Mouse (Mus musculus): ENCODE data around the gene Syne3. TPM values are rescaled to one million over a fixed set of nuclear protein-coding genes. Genes with fewer than 3 reads are reported as not detected.
A peak's percentile ranks its signal among the peaks of the same experiment; 100 is the strongest.

Syne3 gene
- total RNA-seq, 2 experiments from 2014 or later, result 4.1 to 4.7 TPM

DNA sequence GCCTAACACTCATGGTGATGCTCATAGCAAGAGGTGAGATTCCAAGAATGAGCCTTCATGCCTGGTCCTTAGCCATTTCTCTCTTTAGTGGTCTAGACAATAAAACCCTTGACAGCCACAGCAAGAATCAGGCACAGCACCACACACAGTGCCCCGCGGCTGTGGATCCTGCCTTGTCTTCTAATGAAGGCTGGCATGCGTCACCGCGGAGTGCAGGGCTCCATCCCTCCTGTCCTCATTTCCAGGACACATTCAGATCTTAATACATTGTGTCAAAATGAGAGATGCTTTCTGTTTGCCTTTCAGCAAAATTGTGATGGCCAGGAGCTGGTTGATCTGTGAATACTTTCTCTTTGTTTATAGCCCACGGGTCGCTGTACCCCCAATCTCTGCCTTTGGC is 88.5 kb downstream of the Syne3 start:
- Histone ChIP-seq H3K4me3 (no peak overlapping the region), H3K27ac (no peak overlapping the region)
- TF ChIP-seq CTCF (IDR thresholded peaks at IDR 0.05), result no peak
- intact Hi-C loops (cut with DNase I), result no loop called here
- no peak for DNase-seq

DNA sequence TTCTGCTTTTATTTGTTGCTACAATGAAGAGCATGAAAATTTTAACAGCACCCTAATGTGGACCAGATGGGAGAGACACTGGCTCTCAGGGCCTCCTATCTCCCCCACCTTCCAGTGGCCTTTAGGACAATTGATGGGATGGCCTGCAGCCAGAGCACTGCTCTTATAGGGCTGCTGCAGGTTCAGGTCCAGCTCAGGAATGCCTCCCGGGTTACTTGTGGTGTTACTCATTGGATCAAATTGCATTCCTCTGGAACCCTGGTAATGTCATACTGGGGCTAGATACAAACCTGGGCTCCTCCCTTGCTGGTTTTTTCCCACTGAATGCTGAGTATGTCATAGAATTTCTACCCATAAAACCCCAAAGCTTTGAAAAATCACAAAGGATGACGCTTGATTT is 90.4 kb downstream of the Syne3 start:
- no peak for TF ChIP-seq CTCF (IDR thresholded peaks at IDR 0.05)
- Histone ChIP-seq H3K27ac (no peak overlapping the region), H3K4me3 (no peak overlapping the region)
- DNase-seq, result no peak
- intact Hi-C loops (cut with DNase I), result no loop called here

DNA sequence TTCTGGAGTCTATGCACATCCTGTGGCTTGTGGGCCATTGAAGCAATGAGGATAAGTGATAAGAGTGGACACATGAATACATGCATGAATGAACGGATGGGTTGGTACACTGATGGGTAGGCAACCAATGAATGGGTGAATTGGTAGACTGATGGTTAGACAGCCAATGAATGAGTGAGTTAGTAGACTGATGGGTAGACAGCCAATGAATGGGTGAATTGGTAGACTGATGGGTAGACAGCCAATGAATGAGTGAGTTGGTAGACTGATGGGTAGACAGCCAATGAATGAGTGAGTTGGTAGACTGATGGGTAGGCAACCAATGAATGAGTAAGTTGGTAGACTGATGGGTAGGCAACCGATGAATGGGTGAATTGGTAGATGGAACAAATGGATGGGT is 91.7 kb downstream of the Syne3 start:
- no peak for DNase-seq
- no peak overlapping the region for H3K27ac ChIP-seq
- intact Hi-C loops (cut with DNase I), result no loop called here
- no peak for TF ChIP-seq CTCF (IDR thresholded peaks at IDR 0.05)
- H3K4me3 ChIP-seq, result no peak overlapping the region

DNA sequence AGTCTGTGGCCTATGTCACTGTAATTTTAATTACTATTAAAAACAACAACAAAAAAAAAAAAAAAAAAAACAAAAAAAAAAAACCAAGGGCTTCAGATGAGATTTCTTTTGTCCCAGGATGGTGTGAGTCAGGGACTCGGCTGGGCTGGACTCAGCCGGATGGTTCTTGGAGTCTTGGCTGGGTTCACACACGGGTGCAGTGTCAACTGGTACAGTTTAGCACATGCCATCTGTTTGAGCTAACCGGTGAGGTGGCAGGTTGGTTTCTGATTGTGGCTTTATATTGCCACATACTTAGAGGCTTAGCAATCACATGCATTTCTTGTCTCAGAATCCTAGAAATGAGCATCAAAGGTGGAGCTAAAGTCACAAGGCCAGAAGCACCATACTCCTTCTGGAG is 92.3 kb downstream of the Syne3 start:
- Histone ChIP-seq H3K4me3 (no peak overlapping the region), H3K27ac (no peak overlapping the region)
- no peak for DNase-seq
- no peak for TF ChIP-seq CTCF (IDR thresholded peaks at IDR 0.05)
- intact Hi-C loops (cut with DNase I), result no loop called here

DNA sequence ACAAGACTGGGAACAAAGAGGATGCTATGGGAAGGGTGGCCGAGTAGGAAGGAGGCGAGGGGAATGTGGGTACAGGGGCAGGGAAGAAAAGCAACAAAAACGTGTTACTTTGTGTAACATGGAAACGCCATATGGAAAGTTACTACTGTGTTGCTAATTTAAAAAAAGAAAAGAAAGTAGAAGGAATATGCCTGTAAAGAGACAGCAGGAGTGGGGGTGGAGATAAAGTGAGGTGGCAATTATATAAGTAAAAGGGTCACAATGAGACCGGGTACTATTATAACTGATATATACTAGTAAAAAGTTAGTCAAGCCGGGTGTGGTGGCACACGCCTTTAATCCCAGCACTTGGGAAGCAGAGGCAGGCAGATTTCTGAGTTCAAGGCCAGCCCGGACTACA is 92.8 kb downstream of the Syne3 start:
- intact Hi-C loops (cut with DNase I), result no loop called here
- DNase-seq, result no peak
- Histone ChIP-seq H3K27ac (no peak overlapping the region), H3K4me3 (no peak overlapping the region)
- TF ChIP-seq CTCF (IDR thresholded peaks at IDR 0.05), result no peak

DNA sequence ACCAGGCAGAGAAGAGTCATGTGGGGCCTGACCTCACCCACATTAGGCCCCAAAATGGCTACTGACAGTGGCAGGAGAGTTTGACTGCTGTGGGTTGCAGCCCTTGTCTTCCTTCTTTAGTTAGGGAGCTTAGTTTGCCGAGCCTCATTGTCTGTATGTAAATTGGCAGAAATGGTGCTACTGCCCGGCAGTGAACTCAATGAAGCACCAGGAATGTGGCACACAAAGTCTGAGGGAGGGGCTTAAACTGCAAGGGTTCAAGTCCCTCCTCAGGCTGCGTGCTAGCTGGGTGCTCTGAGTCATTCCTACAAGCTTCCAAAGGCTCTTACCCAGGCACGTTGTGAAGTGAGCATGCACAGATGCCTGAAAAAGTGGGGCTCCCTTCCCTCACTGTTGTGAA is 93.9 kb downstream of the Syne3 start:
- intact Hi-C loops (cut with DNase I), result no loop called here

DNA sequence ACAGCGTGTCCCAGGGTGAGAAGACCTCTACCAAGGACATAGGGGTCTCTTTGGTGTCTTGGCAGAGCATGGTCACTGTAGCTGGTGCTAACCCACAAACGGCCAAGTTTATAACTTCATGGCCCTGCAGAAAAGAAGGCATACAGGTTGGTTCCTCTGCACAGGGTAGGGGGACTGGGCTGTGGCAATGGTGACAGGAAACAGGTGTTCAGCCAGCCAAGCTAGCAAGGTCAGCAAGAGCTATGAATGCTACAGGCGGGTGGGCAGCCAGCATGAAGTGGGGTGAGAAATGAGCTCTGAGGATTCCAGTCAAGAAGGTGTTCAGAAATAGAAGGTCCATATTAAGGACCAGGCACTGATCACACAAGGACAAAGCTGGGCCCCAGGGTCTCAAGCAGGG is 96.6 kb downstream of the Syne3 start:
- intact Hi-C loops (cut with DNase I), result no loop called here
- peak overlapping the region; percentile 48; the same call in 1 of the 2 replicates for H3K27ac ChIP-seq

More for the DNA sequence above, 93.9 kb downstream of the Syne3 start:
- H3K27ac ChIP-seq, result no peak overlapping the region
- no peak overlapping the region for H3K4me3 ChIP-seq
- TF ChIP-seq CTCF (IDR thresholded peaks at IDR 0.05), result no peak
- no peak for DNase-seq

DNA sequence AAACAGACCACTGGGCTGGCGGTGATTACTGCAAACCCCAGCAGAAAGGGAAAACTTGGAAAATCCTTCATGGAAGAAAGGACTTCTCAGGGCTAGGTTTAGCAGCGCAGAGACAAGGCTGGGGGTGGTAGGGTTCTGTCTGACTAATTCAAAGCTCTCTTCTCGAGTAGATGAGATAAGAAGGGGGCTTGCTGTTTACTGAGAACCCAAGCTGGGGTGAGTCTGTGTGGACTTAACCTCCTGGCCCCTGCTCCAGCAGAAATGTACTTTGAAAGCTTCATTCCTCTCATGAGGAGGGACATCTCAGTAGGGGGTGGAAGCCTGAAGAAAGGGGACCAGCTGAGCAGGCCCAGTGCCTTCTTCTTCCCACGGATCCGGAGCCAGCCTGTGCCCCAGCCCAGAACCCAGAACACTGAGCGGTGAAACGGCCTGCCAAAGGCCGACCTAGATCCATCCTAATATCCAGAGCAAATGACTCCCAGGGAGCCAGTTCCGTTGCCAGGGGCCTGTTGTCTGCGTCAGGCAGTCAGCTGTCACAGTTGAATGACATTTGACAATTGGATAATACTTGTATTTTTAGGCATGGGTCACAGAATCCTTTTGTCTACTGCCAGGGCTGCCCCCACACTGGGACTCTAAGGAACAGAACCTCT is 97.2 kb downstream of the Syne3 start:
- TF ChIP-seq CTCF (IDR thresholded peaks at IDR 0.05), result no peak
- no peak overlapping the region for H3K4me3 ChIP-seq
- H3K27ac ChIP-seq, result peak overlapping the region; percentile 48; the same call in 1 of the 2 replicates
- intact Hi-C loops (cut with DNase I), result no loop called here
- peak; percentile 39 for DNase-seq

More for the DNA sequence above, 96.6 kb downstream of the Syne3 start:
- H3K4me3 ChIP-seq, result no peak overlapping the region
- no peak for TF ChIP-seq CTCF (IDR thresholded peaks at IDR 0.05)
- no peak for DNase-seq

DNA sequence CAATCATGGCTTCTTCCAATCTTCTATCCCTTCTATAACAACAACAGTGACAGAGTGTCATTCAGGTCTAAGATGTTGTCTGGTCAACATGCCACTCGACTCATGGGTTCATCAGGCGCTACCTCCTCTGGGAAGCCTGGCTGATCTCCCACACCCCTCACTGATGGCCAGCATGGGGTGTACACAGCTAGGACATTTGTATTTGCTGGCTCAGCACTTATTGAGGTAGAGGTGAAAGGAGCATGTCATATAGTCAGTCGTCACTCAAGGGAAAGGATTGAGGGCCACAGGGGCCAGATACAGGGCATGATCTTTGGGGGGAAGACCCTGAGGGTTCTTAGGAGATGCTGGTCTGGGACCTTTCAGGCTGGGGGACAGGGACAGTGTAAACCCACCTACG is 99.9 kb downstream of the Syne3 start:
- Histone ChIP-seq H3K4me3 (no peak overlapping the region), H3K27ac (no peak overlapping the region)
- TF ChIP-seq CTCF (IDR thresholded peaks at IDR 0.05), result no peak
- intact Hi-C loops (cut with DNase I), result no loop called here
- no peak for DNase-seq

DNA sequence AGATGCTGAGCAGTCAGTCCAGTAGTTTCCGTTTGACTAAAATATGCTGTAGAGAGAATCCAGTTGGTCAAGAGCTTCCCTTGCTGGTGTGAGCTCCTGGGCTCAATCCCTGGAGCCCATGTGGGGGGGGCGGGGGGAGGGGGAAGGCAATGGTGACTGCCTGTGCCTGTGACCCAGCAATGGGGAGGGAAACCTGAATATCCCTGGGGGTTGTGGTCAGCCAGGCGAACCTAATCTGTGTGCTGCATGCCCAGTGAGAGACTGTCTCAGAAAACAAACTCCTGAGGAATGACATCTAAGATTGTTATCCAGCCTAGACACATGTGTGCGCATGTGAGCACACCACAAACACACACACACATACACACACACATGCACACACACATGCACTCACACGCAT is 100.6 kb downstream of the Syne3 start:
- intact Hi-C loops (cut with DNase I), result no loop called here
- Histone ChIP-seq H3K4me3 (no peak overlapping the region), H3K27ac (no peak overlapping the region)
- TF ChIP-seq CTCF (IDR thresholded peaks at IDR 0.05), result no peak
- DNase-seq, result no peak

DNA sequence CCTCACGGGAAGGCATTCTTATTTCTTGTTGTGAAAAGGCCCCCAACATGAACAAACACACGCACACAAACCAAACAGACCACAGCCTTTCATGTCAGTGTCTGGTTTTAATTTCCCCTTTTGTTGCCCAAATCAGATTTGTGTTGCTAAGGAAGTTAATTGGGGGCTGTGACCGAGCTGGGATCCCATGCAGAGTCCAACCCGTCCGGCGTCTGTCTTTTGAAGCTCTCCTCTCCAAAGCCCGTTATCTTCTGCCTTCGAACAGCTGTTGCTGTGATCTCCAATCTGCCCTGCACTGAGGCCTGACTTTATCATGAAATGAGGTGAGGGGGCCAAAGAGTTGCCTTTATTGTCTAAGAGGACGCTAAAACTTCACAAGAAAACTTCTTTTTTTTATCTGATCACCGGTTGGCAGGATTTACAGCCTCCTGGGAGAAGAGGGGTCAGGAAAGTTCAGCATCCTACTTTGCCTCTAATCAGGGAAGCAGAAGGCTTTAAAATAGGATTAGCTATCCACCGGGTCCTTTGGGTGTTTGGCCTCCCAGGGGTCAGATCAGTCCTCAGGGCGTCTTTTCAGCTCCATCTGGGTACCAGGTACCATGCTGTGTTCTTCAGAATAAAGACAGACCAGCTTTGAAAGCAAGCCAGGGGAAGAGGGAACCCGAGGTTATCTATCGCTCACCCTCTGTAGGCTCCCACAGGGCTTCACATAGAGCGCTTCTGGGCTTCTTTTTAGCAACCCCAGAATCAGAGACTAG is 101.4 kb downstream of the Syne3 start:
- Histone ChIP-seq H3K27ac (no peak overlapping the region), H3K4me3 (no peak overlapping the region)
- intact Hi-C loops (cut with DNase I), result no loop called here
- TF ChIP-seq CTCF (IDR thresholded peaks at IDR 0.05), result no peak
- DNase-seq, result no peak

DNA sequence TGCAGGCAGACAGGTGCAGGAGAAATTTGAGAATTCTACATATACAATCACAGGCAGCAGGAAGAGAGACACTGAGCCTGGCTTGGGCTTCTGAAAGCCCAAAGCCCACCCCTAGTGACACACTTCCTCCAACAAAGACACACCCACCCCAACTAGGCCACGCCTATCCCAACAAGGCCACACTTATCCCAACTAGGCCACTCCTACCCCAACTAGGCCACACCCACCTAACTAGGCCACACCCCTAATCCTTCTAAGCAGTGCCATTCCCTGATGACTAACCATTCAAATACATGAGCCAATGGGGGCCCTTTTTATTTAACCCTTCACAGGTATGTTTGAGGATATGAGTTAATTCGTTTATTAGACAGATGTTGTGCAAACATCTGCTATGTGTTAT is 102.5 kb downstream of the Syne3 start:
- no peak for TF ChIP-seq CTCF (IDR thresholded peaks at IDR 0.05)
- H3K4me3 ChIP-seq, result no peak overlapping the region
- H3K27ac ChIP-seq, result no peak overlapping the region
- intact Hi-C loops (cut with DNase I), result no loop called here
- no peak for DNase-seq

DNA sequence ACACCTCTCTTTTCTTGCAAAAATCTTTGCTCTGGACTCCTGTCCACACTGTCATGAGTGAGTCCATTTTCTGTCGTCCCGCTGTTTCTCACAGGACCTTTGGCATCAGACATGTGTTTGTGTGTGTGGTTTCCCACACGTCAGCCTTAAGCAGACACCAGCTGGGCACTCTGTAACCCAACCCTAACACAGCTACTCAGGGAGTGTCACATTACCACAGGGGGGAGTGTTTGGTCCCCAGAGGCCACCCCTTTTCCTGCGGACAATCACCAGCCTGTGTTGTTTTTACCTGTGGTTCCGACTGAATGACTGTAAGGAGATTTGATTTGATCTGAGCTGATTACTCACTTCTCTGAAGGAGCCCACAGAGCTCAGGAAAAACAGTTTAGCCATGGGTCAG is 105.5 kb downstream of the Syne3 start:
- intact Hi-C loops (cut with DNase I), result no loop called here
- Histone ChIP-seq H3K27ac (no peak overlapping the region), H3K4me3 (no peak overlapping the region)
- TF ChIP-seq CTCF (IDR thresholded peaks at IDR 0.05), result no peak
- no peak for DNase-seq

Measured in gastrocnemius, adult 2 months (tissue).